Comparison of ENCODE assay signal across 8 mouse cellular contexts in genomic region chr11:46436760-46437458, GRCm38 (mm10). TPM values are rescaled to one million over a fixed set of nuclear protein-coding genes. Genes with fewer than 3 reads are reported as not detected.
A peak's percentile ranks its signal among the peaks of the same experiment; 100 is the strongest.
DNase-seq lines count a peak whose midpoint lies in the region; ATAC-seq and TF ChIP-seq lines count a peak whose summit lies in the region.

TSS of gene Med7 (plus strand) at chr11:46436925.

- ATAC-seq in embryonic facial prominence, embryonic 13.5 days (ENCODE audit: insufficient number of reproducible peaks, insufficient read depth, low FRiP score, low TSS enrichment, low read depth), result peak; percentile 95
- ATAC-seq in limb, embryonic 12.5 days (ENCODE audit: insufficient number of reproducible peaks, insufficient read depth, low FRiP score, low TSS enrichment, low read depth), result peak; percentile 97
- ATAC-seq in midbrain, embryonic 15.5 days (replicated peaks), result peak; percentile 100

- WGBS in embryonic facial prominence, embryonic 13.5 days, result under 1% methylated on average over 59 of the region's 59 CpGs
- WGBS in kidney, adult 2 months, result under 1% methylated on average over 59 of the region's 59 CpGs
- WGBS in limb, embryonic 12.5 days, result under 1% methylated on average over 59 of the region's 59 CpGs
- WGBS in midbrain, embryonic 15.5 days, result under 1% methylated on average over 59 of the region's 59 CpGs
- under 1% methylated on average over 59 of the region's 59 CpGs for WGBS in spleen, adult 2 months

- peak within 1 kb of the TSS; percentile 94 for H3K4me3 ChIP-seq in embryonic facial prominence, embryonic 13.5 days
- H3K4me3 ChIP-seq in kidney, adult 2 months (ENCODE audit: insufficient read depth, low read depth, low read length), result peak within 1 kb of the TSS; percentile 91
- peak within 1 kb of the TSS; percentile 93 for H3K4me3 ChIP-seq in limb, embryonic 12.5 days (replicated peaks)
- peak within 1 kb of the TSS; percentile 100 for H3K4me3 ChIP-seq in midbrain, embryonic 15.5 days
- peak within 1 kb of the TSS; percentile 87 for H3K4me3 ChIP-seq in spleen, adult 2 months (ENCODE audit: extremely low read depth, insufficient read depth, insufficient read length)

- peak within 1 kb of the TSS; percentile 82 for H3K4me2 ChIP-seq in embryonic facial prominence, embryonic 13.5 days
- peak within 1 kb of the TSS; percentile 76 for H3K4me2 ChIP-seq in limb, embryonic 12.5 days
- H3K4me2 ChIP-seq in midbrain, embryonic 15.5 days, result peak within 1 kb of the TSS; percentile 93

- DNase-seq in 3134 (ENCODE audit: extremely low read depth, insufficient read length, low spot score), result peak; percentile 90
- peak; percentile 94 to 95 for DNase-seq in adrenal gland, postnatal 36 days
- peak; percentile 96 to 98 for DNase-seq in heart, adult 18-20 months
- DNase-seq in kidney, adult 2 months, result peak; percentile 98
- peak; percentile 93 to 94 for DNase-seq in spleen, adult 2 months (ENCODE audit: low read depth in 1 of 2, low spot score in 2 of 2)

- H3K27ac ChIP-seq in embryonic facial prominence, embryonic 13.5 days, result peak within 1 kb of the TSS; percentile 95
- peak within 1 kb of the TSS; percentile 90 for H3K27ac ChIP-seq in kidney, adult 2 months (ENCODE audit: insufficient read depth, low read depth, low read length)
- peak within 1 kb of the TSS; percentile 95 for H3K27ac ChIP-seq in limb, embryonic 12.5 days
- peak within 1 kb of the TSS; percentile 91 for H3K27ac ChIP-seq in midbrain, embryonic 15.5 days
- peak within 1 kb of the TSS; percentile 94 for H3K27ac ChIP-seq in spleen, adult 2 months (ENCODE audit: insufficient read depth, low read length)

- H3K27me3 ChIP-seq in embryonic facial prominence, embryonic 13.5 days, result no peaks in the 10 kb centered on the region
- H3K27me3 ChIP-seq in kidney, adult 2 months (replicated peaks; ENCODE audit: control insufficient read depth, insufficient read depth, low read length), result no peaks in the 10 kb centered on the region
- no peaks in the 10 kb centered on the region for H3K27me3 ChIP-seq in limb, embryonic 12.5 days
- no peaks in the 10 kb centered on the region for H3K27me3 ChIP-seq in midbrain, embryonic 15.5 days (replicated peaks)
- no peaks in the 10 kb centered on the region for H3K27me3 ChIP-seq in spleen, adult 2 months (ENCODE audit: control insufficient read depth, insufficient read depth, low read length)

- TF ChIP-seq POLR2A in kidney, adult 2 months (IDR thresholded peaks at IDR 0.05; ENCODE audit: low read depth, low read length), result no peak
- TF ChIP-seq POLR2A in spleen, adult 2 months (IDR thresholded peaks at IDR 0.05; ENCODE audit: low read depth, low read length), result peak; percentile 65

- H3K36me3 ChIP-seq in embryonic facial prominence, embryonic 13.5 days, result peaks cover 13% of the 10 kb centered on the region
- 0 out of 2 replicates have a peak, but pooled peaks cover 1% of the 10 kb centered on the region for H3K36me3 ChIP-seq in kidney, adult 2 months (ENCODE audit: control insufficient read depth, insufficient read depth, low read length)
- H3K36me3 ChIP-seq in limb, embryonic 12.5 days, result peaks cover 30% of the 10 kb centered on the region
- H3K36me3 ChIP-seq in midbrain, embryonic 15.5 days (replicated peaks), result peaks cover 4% of the 10 kb centered on the region; the same call in 1 of the 2 replicates
- H3K36me3 ChIP-seq in spleen, adult 2 months (ENCODE audit: control insufficient read depth, insufficient read depth, low read length), result peaks cover 9% of the 10 kb centered on the region; the same call in 1 of the 2 replicates

- no peak for TF ChIP-seq CTCF in kidney, adult 2 months (conservative IDR thresholded peaks at IDR 0.05; ENCODE audit: insufficient read depth, insufficient read length, low read depth, low read length)
- TF ChIP-seq CTCF in spleen, adult 2 months (IDR thresholded peaks at IDR 0.05; ENCODE audit: extremely low read depth, insufficient read depth, insufficient read length, insufficient replicate concordance), result no peak

- H3K4me1 ChIP-seq in embryonic facial prominence, embryonic 13.5 days, result peaks cover 10% of the 10 kb centered on the region
- no peaks in the 10 kb centered on the region for H3K4me1 ChIP-seq in kidney, adult 2 months (ENCODE audit: control insufficient read depth, insufficient read depth, low read length)
- H3K4me1 ChIP-seq in limb, embryonic 12.5 days (replicated peaks), result peaks cover 5% of the 10 kb centered on the region; the same call in 1 of the 2 replicates
- peaks cover 8% of the 10 kb centered on the region for H3K4me1 ChIP-seq in midbrain, embryonic 15.5 days
- H3K4me1 ChIP-seq in spleen, adult 2 months (ENCODE audit: control insufficient read depth, insufficient read depth, insufficient read length), result 0 out of 2 replicates have a peak, but pooled peaks cover 3% of the 10 kb centered on the region

- no peaks in the 10 kb centered on the region for H3K9me3 ChIP-seq in embryonic facial prominence, embryonic 13.5 days
- H3K9me3 ChIP-seq in limb, embryonic 12.5 days, result no peaks in the 10 kb centered on the region
- no peaks in the 10 kb centered on the region for H3K9me3 ChIP-seq in midbrain, embryonic 15.5 days

- peak within 1 kb of the TSS; percentile 94 for H3K9ac ChIP-seq in embryonic facial prominence, embryonic 13.5 days
- H3K9ac ChIP-seq in limb, embryonic 12.5 days (replicated peaks), result peak within 1 kb of the TSS; percentile 92
- peak within 1 kb of the TSS; percentile 92 for H3K9ac ChIP-seq in midbrain, embryonic 15.5 days

RNA-seq across cellular contexts. Expression of gene Med7, which starts in this region (rescaled TPM):
- 10 to 100 TPM; 39.0 to 46.2 TPM for total RNA-seq in adrenal gland, postnatal 36 days (2021)
- 83.3 and 83.5 TPM in 2 replicates for polyA plus RNA-seq in embryonic facial prominence, embryonic 13.5 days (2015; fragmentation: Nextera tagmentation; extraction: Ambion mirVana)
- 10 to 100 TPM; 18.5 to 19.4 TPM for total RNA-seq in heart, adult 18-20 months (2021)
- 15.1 and 16.5 TPM in 2 replicates for polyA plus RNA-seq in kidney, adult 2 months (2012; rRNA removed)
- 99.3 and 100 TPM in 2 replicates for polyA plus RNA-seq in limb, embryonic 12.5 days (2016; fragmentation: Nextera tagmentation; extraction: Ambion mirVana)
- polyA plus RNA-seq in midbrain, embryonic 15.5 days (2015; fragmentation: Nextera tagmentation; extraction: Ambion mirVana), result 59.8 and 61.8 TPM in 2 replicates
- 14.7 and 21.0 TPM in 2 replicates for polyA plus RNA-seq in spleen, adult 2 months (2012; rRNA removed)

Comparison
In these comparisons a context has a peak if more than half of its experiments do, and no peak if none do; other contexts are left out.
1. Peak in every context shown above with its lines: DNase-seq, ATAC-seq, H3K4me3 ChIP-seq and H3K27ac ChIP-seq.